Mouse (Mus musculus) midbrain, embryonic 16.5 days (tissue): Measurements from ENCODE around the gene Atp2b1. TPM values are rescaled to one million over a fixed set of nuclear protein-coding genes. Genes with fewer than 3 reads are reported as not detected.

Source experiments
- ATAC-seq: fragments of 200-750 bp; cut with Nextera tagmentation; 2 replicates; pipeline ENCODE4 v1.8.0; 2017; ENCODE audit warnings: moderate TSS enrichment
- H3K27ac ChIP-seq: fragments of 300-500 bp; sonication (generic); 2 replicates; pipeline ENCODE4 v1.5.1; 2014; ENCODE audit warnings: mild to moderate bottlenecking, low read length, mixed read lengths
- H3K27me3 ChIP-seq: fragments of 300-500 bp; sonication (generic); 2 replicates; pipeline ENCODE4 v1.6.1; 2014; ENCODE audit warnings: low read depth, low read length, mixed read lengths; ENCODE audit not compliant: control insufficient read depth, insufficient read depth
- H3K36me3 ChIP-seq: fragments of 300-500 bp; sonication (generic); 2 replicates; pipeline ENCODE4 v1.6.1; 2014; ENCODE audit warnings: mild to moderate bottlenecking, low read length, moderate library complexity, mixed read lengths; ENCODE audit not compliant: control insufficient read depth, insufficient read depth
- H3K4me1 ChIP-seq: fragments of 300-500 bp; sonication (generic); 2 replicates; pipeline ENCODE4 v1.6.1; 2014; ENCODE audit warnings: mild to moderate bottlenecking, low read length, mixed read lengths; ENCODE audit not compliant: control insufficient read depth, insufficient read depth
- H3K4me2 ChIP-seq: fragments of 300-500 bp; sonication (generic); 2 replicates; pipeline ENCODE4 v1.6.1; 2014; ENCODE audit warnings: mild to moderate bottlenecking, low read length, mixed read lengths
- H3K4me3 ChIP-seq: fragments of 300-500 bp; sonication (generic); 2 replicates; pipeline ENCODE4 v1.5.1; 2014; ENCODE audit warnings: low read depth, mild to moderate bottlenecking, low read length, moderate library complexity, mixed read lengths
- H3K9ac ChIP-seq: fragments of 300-500 bp; sonication (generic); 2 replicates; pipeline ENCODE4 v1.6.1; 2014; ENCODE audit warnings: low read depth, low read length, mixed read lengths
- H3K9me3 ChIP-seq: fragments of 300-500 bp; sonication (generic); replicated peaks from 2 replicates; pipeline ENCODE4 v1.6.1; 2014; ENCODE audit warnings: mild to moderate bottlenecking, low read length, mixed read lengths; ENCODE audit not compliant: control insufficient read depth, poor library complexity, severe bottlenecking
- WGBS: fragments of 180-500 bp; shearing (Covaris S2); extraction: QIAGEN DNeasy Blood & Tissue Kit; methylation state at CpG from one replicate; pipeline ENCODE4 v1.1.7; 2014; 5-methylcytosine and 5-hydroxymethylcytosine counted together
- polyA plus RNA-seq: library from polyadenylated mRNA; unstranded; fragments of >200 nt; fragmentation: Nextera tagmentation; extraction: Ambion mirVana; gene quantifications from 2 replicates; pipeline ENCODE4 v1.2.1, GENCODE M21; 2015

The Atp2b1 gene
- polyA plus RNA-seq, 1 experiment from 2014 or later, result 246 TPM

GRCm38 (mm10) chr10:99027462-99027861 is 113.3 kb downstream of the Atp2b1 start:
- H3K36me3 ChIP-seq, result no peaks in the 10 kb centered on the region; the same call in none of the 2 replicates
- no peak for ATAC-seq
- H3K4me2 ChIP-seq, result no peak overlapping the region
- H3K4me1 ChIP-seq, result no peaks in the 10 kb centered on the region
- no peak overlapping the region for H3K27ac ChIP-seq
- no peak overlapping the region for H3K4me3 ChIP-seq
- 92% methylated on average over 5 of the region's 5 CpGs for WGBS
- no peaks in the 10 kb centered on the region for H3K27me3 ChIP-seq
- no peaks in the 10 kb centered on the region for H3K9me3 ChIP-seq
- no peak overlapping the region for H3K9ac ChIP-seq

- no peaks in the 10 kb centered on the region; the same call in none of the 2 replicates for H3K36me3 ChIP-seq
- no peak overlapping the region for H3K4me3 ChIP-seq
- no peak overlapping the region for H3K4me2 ChIP-seq
- no peak overlapping the region for H3K9ac ChIP-seq
- no peaks in the 10 kb centered on the region for H3K9me3 ChIP-seq
- ATAC-seq, result no peak
- no peak overlapping the region for H3K27ac ChIP-seq
- H3K4me1 ChIP-seq, result no peaks in the 10 kb centered on the region
- 97% methylated on average over 7 of the region's 7 CpGs for WGBS
- no peaks in the 10 kb centered on the region for H3K27me3 ChIP-seq
Measured at GRCm38 (mm10) chr10:99029844-99030243, 115.6 kb downstream of the Atp2b1 start.

GRCm38 (mm10) chr10:99033830-99034828 is 119.9 kb downstream of the Atp2b1 start:
- no peak overlapping the region for H3K9ac ChIP-seq
- no peak overlapping the region for H3K27ac ChIP-seq
- H3K4me3 ChIP-seq, result no peak overlapping the region
- H3K36me3 ChIP-seq, result no peaks in the 10 kb centered on the region
- H3K9me3 ChIP-seq, result no peaks in the 10 kb centered on the region
- 94% methylated on average over 15 of the region's 15 CpGs for WGBS
- no peaks in the 10 kb centered on the region for H3K4me1 ChIP-seq
- ATAC-seq, result no peak
- H3K4me2 ChIP-seq, result no peak overlapping the region
- H3K27me3 ChIP-seq, result no peaks in the 10 kb centered on the region

- Histone ChIP-seq H3K27ac (no peak overlapping the region), H3K36me3 (no peaks in the 10 kb centered on the region), H3K9me3 (no peaks in the 10 kb centered on the region), H3K4me2 (no peak overlapping the region), H3K4me1 (no peaks in the 10 kb centered on the region), H3K4me3 (no peak overlapping the region), H3K27me3 (no peaks in the 10 kb centered on the region), H3K9ac (no peak overlapping the region)
- 83% methylated on average over 21 of the region's 21 CpGs for WGBS
- no peak for ATAC-seq
Measured at GRCm38 (mm10) chr10:99037185-99038065, 123.2 kb downstream of the Atp2b1 start.

GRCm38 (mm10) chr10:99038866-99039265 is 124.7 kb downstream of the Atp2b1 start:
- Histone ChIP-seq H3K4me1 (no peaks in the 10 kb centered on the region), H3K9ac (no peak overlapping the region), H3K4me3 (no peak overlapping the region), H3K27me3 (no peaks in the 10 kb centered on the region), H3K36me3 (no peaks in the 10 kb centered on the region), H3K4me2 (no peak overlapping the region), H3K27ac (no peak overlapping the region), H3K9me3 (no peaks in the 10 kb centered on the region)
- no peak for ATAC-seq
- WGBS, result 98% methylated on average over 3 of the region's 3 CpGs

GRCm38 (mm10) chr10:99040171-99040570 is 126.0 kb downstream of the Atp2b1 start:
- Histone ChIP-seq H3K4me1 (no peaks in the 10 kb centered on the region), H3K36me3 (no peaks in the 10 kb centered on the region), H3K4me3 (no peak overlapping the region), H3K27me3 (no peaks in the 10 kb centered on the region), H3K9ac (no peak overlapping the region), H3K27ac (no peak overlapping the region), H3K4me2 (no peak overlapping the region), H3K9me3 (no peaks in the 10 kb centered on the region)
- ATAC-seq, result no peak
- WGBS, result 95% methylated on average over 5 of the region's 5 CpGs

GRCm38 (mm10) chr10:99046756-99047550 is 132.7 kb downstream of the Atp2b1 start:
- WGBS, result 86% methylated on average over 5 of the region's 5 CpGs
- Histone ChIP-seq H3K27me3 (no peaks in the 10 kb centered on the region), H3K9me3 (no peaks in the 10 kb centered on the region), H3K4me1 (no peaks in the 10 kb centered on the region), H3K4me2 (no peak overlapping the region), H3K27ac (no peak overlapping the region), H3K36me3 (no peaks in the 10 kb centered on the region), H3K9ac (no peak overlapping the region), H3K4me3 (no peak overlapping the region)
- ATAC-seq, result no peak

GRCm38 (mm10) chr10:99047551-99047940 is 133.3 kb downstream of the Atp2b1 start:
- Histone ChIP-seq H3K27ac (no peak overlapping the region), H3K27me3 (no peaks in the 10 kb centered on the region), H3K36me3 (no peaks in the 10 kb centered on the region), H3K9me3 (no peaks in the 10 kb centered on the region), H3K4me1 (no peaks in the 10 kb centered on the region), H3K4me2 (no peak overlapping the region), H3K4me3 (no peak overlapping the region), H3K9ac (no peak overlapping the region)
- ATAC-seq, result no peak
- 87% methylated on average over 4 of the region's 4 CpGs for WGBS
